Mouse (Mus musculus) heart, embryonic 11.5 days (tissue): ENCODE results near the gene Slc25a28. TPM values are rescaled to one million over a fixed set of nuclear protein-coding genes. Genes with fewer than 3 reads are reported as not detected.

Experiments
- ATAC-seq: fragments of 200-750 bp; cut with Nextera tagmentation; replicated peaks from 2 replicates; pipeline ENCODE4 v1.8.0; 2017; ENCODE audit warnings: moderate library complexity; ENCODE audit not compliant: insufficient number of reproducible peaks, low FRiP score, low TSS enrichment
- H3K27ac ChIP-seq: fragments of 300-500 bp; sonication (generic); 2 replicates; pipeline ENCODE4 v1.5.1; 2014; ENCODE audit warnings: mild to moderate bottlenecking, low read depth, low read length
- H3K27me3 ChIP-seq: fragments of 300-500 bp; sonication (generic); 2 replicates; pipeline ENCODE4 v1.6.1; 2014; ENCODE audit warnings: mild to moderate bottlenecking, low read length, mixed read lengths; ENCODE audit not compliant: control insufficient read depth, insufficient read depth
- H3K36me3 ChIP-seq: fragments of 300-500 bp; sonication (generic); 2 replicates; pipeline ENCODE4 v1.6.1; 2014; ENCODE audit warnings: mild to moderate bottlenecking, low read length, moderate library complexity, mixed read lengths; ENCODE audit not compliant: control insufficient read depth, insufficient read depth
- H3K4me1 ChIP-seq: fragments of 300-500 bp; sonication (generic); 2 replicates; pipeline ENCODE4 v1.6.1; 2014; ENCODE audit warnings: low read length; ENCODE audit not compliant: control insufficient read depth, insufficient read depth
- H3K4me2 ChIP-seq: fragments of 300-500 bp; sonication (generic); 2 replicates; pipeline ENCODE4 v1.6.1; 2014; ENCODE audit warnings: mild to moderate bottlenecking, moderate library complexity
- H3K4me3 ChIP-seq: fragments of 300-500 bp; sonication (generic); 2 replicates; pipeline ENCODE4 v1.5.1; 2014; ENCODE audit warnings: low read depth, low read length
- H3K9ac ChIP-seq: fragments of 300-500 bp; sonication (generic); 2 replicates; pipeline ENCODE4 v1.6.1; 2014; ENCODE audit warnings: mild to moderate bottlenecking, low read depth, low read length, moderate library complexity
- H3K9me3 ChIP-seq: fragments of 300-500 bp; sonication (generic); replicated peaks from 2 replicates; pipeline ENCODE4 v1.6.1; 2016; ENCODE audit warnings: low read length; ENCODE audit not compliant: control insufficient read depth
- WGBS: fragments of 180-500 bp; shearing (Covaris S2); extraction: QIAGEN DNeasy Blood & Tissue Kit; methylation state at CpG from one replicate; pipeline ENCODE4 v1.1.7; 2014; ENCODE audit not compliant: insufficient replicate concordance; 5-methylcytosine and 5-hydroxymethylcytosine counted together
- microRNA-seq: library from miRNA; unstranded; fragments of <30 nt; microRNA quantifications from one replicate; pipeline ENCODE4, GENCODE M21; 2016; ENCODE audit warnings: borderline number of aligned reads
- polyA plus RNA-seq: library from polyadenylated mRNA; unstranded; fragments of >200 nt; fragmentation: Nextera tagmentation; extraction: Ambion mirVana; gene quantifications from 2 replicates; pipeline ENCODE4 v1.2.1, GENCODE M21; 2014

The Slc25a28 gene
- polyA plus RNA-seq, 1 experiment from 2014 or later = 9.5 TPM

DNA sequence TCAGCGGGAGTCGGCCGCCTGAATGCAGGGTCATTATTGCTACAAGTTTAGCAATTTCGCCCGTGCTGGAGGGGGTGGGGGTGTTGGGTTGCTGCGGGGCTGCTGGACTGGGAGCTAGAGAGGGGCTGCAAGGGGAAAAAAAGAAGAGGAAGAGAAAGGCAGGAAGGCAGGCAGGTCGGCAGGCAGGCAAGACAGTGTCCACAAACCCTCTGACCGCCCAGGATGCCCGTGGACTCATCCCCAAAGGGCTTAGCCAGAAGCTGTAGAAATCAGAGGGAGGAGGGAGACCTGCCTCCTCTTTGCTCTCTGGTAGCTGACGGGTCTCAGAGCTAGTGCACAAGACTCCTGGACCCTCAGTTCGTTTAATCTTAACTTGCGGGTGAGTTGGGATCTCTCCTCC is 57.8 kb downstream of the Slc25a28 start:
- peak overlapping the region; percentile 62 for H3K4me2 ChIP-seq
- peaks cover 22% of the 10 kb centered on the region for H3K4me1 ChIP-seq
- H3K9me3 ChIP-seq = no peaks in the 10 kb centered on the region
- H3K27ac ChIP-seq = no peak overlapping the region
- no peaks in the 10 kb centered on the region for H3K36me3 ChIP-seq
- no peak overlapping the region for H3K9ac ChIP-seq
- under 1% methylated on average over 12 of the region's 12 CpGs for WGBS
- H3K27me3 ChIP-seq = peaks cover 99% of the 10 kb centered on the region
- no peak for ATAC-seq
- H3K4me3 ChIP-seq = peak overlapping the region; percentile 36

DNA sequence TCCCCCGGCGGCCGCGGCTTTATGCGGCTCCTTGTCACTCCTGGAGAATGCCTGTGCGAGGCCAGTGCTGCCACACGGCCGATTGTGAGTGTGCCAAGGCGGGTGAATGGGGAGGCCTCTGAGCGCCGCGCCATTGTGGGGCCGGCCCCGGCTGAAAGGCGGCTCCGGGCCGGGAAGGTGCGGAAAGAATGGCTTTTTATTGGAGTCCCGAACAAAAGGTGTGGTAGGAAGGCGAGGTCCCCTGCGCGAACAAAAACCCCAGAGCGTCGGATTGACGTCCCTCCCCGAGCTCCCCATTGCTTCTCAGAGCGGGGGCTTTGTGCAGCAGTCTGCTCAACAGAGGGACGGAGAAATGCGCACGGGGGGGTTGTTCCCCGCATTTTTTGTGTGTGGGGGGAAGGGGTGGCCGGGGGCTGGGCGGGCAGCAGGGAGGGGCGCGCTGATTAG is 58.2 kb downstream of the Slc25a28 start:
- no peaks in the 10 kb centered on the region for H3K36me3 ChIP-seq
- peaks cover 99% of the 10 kb centered on the region for H3K27me3 ChIP-seq
- no peak overlapping the region for H3K9ac ChIP-seq
- H3K27ac ChIP-seq = no peak overlapping the region
- no peak for ATAC-seq
- H3K9me3 ChIP-seq = no peaks in the 10 kb centered on the region
- H3K4me2 ChIP-seq = peak overlapping the region; percentile 62
- peak overlapping the region; percentile 36 for H3K4me3 ChIP-seq
- H3K4me1 ChIP-seq = peaks cover 22% of the 10 kb centered on the region
- WGBS = under 1% methylated on average over 33 of the region's 35 CpGs

- no peak for ATAC-seq
- H3K36me3 ChIP-seq = no peaks in the 10 kb centered on the region
- peak overlapping the region; percentile 62 for H3K4me2 ChIP-seq
- H3K4me1 ChIP-seq = peaks cover 22% of the 10 kb centered on the region
- H3K27me3 ChIP-seq = peaks cover 97% of the 10 kb centered on the region
- under 1% methylated on average over 33 of the region's 34 CpGs for WGBS
- H3K9ac ChIP-seq = no peak overlapping the region
- H3K9me3 ChIP-seq = no peaks in the 10 kb centered on the region
- H3K27ac ChIP-seq = no peak overlapping the region
- H3K4me3 ChIP-seq = peak overlapping the region; percentile 42
Measured at GRCm38 (mm10) chr19:43615571-43616414, 58.9 kb downstream of the Slc25a28 start.

DNA sequence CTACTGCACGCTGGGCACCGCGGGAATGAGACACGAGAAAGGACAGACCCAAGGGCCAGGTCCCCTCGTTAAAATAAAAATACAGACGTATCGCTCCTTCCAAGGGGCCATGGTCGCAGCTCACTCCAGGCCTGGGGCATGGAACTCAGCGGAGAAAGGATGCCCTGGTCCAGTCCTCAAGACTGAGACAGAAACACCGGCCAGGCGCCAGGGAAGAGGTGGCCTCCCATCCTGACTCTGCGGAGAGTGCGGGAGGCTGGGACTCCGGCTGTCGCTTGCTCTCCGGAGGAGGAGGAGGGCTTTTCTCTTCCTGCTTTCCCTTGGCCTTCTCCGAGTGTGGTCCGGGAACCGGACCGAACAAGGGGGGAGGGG is 59.6 kb downstream of the Slc25a28 start:
- Histone ChIP-seq H3K4me3 (peak overlapping the region; percentile 42), H3K9ac (no peak overlapping the region), H3K4me2 (peak overlapping the region; percentile 62), H3K27ac (no peak overlapping the region), H3K9me3 (no peaks in the 10 kb centered on the region), H3K4me1 (peaks cover 25% of the 10 kb centered on the region), H3K27me3 (peaks cover 97% of the 10 kb centered on the region), H3K36me3 (no peaks in the 10 kb centered on the region)
- no peak for ATAC-seq
- under 1% methylated on average over 20 of the region's 20 CpGs for WGBS

- H3K4me3 ChIP-seq = peak overlapping the region; percentile 42
- H3K27me3 ChIP-seq = peaks cover 97% of the 10 kb centered on the region
- whole genome bisulfite sequencing = under 1% methylated on average over 92 of the region's 92 CpGs
- H3K9ac ChIP-seq = no peak overlapping the region
- H3K36me3 ChIP-seq = no peaks in the 10 kb centered on the region
- ATAC-seq = no peak
- no peak overlapping the region for H3K27ac ChIP-seq
- peaks cover 25% of the 10 kb centered on the region for H3K4me1 ChIP-seq
- no peaks in the 10 kb centered on the region for H3K9me3 ChIP-seq
- peak overlapping the region; percentile 62 for H3K4me2 ChIP-seq
Measured at GRCm38 (mm10) chr19:43614341-43615073, 60.2 kb downstream of the Slc25a28 start.

Small RNA genes lying within 50 kb of the gene (microRNA-seq; reads per million reads assigned to microRNA genes)
- gene Gm22646 = not detected

Other genes starting within 250 kb of the Slc25a28 start
- gene Cnnm1, start 234.4 kb downstream of the Slc25a28 start, polyA plus RNA-seq = 0.11 and 0.20 TPM in 2 replicates
- gene Got1, start 150.3 kb downstream of the Slc25a28 start, polyA plus RNA-seq = 134 and 158 TPM in 2 replicates
- not detected in 2 replicates for gene Nkx2-3, start 62.6 kb downstream of the Slc25a28 start, polyA plus RNA-seq
- 9.1 and 10.6 TPM in 2 replicates for gene Entpd7, start 14.8 kb upstream of the Slc25a28 start, polyA plus RNA-seq
- 8.6 and 10.9 TPM in 2 replicates for gene Cutc, start 78.1 kb upstream of the Slc25a28 start, polyA plus RNA-seq
- gene Cox15, start 78.1 kb upstream of the Slc25a28 start, polyA plus RNA-seq = 8.8 and 10.4 TPM in 2 replicates
- 0.03 and 0.04 TPM in 2 replicates for gene Abcc2, start 107.3 kb upstream of the Slc25a28 start, polyA plus RNA-seq